Mouse (Mus musculus) hindbrain, embryonic 11.5 days (tissue): Measurements from ENCODE around the gene Ing5. TPM values are rescaled to one million over a fixed set of nuclear protein-coding genes. Genes with fewer than 3 reads are reported as not detected.

Experiments
- polyA plus RNA-seq: library from polyadenylated mRNA; unstranded; fragments of >200 nt; fragmentation: Nextera tagmentation; extraction: Ambion mirVana; gene quantifications from 2 replicates; pipeline ENCODE4 v1.2.1, GENCODE M21; 2014

Gene Ing5
- polyA plus RNA-seq, 1 experiment from 2014 or later, result 15.0 TPM

Other genes with a start within 250 kb of the Ing5 start
- gene Stk25, start 145.3 kb upstream of the Ing5 start, polyA plus RNA-seq, result 227 and 232 TPM in 2 replicates
- 29.4 and 30.6 TPM in 2 replicates for gene Bok, start 118.3 kb upstream of the Ing5 start, polyA plus RNA-seq
- gene Atg4b, start 52.5 kb upstream of the Ing5 start, polyA plus RNA-seq, result 89.7 and 101 TPM in 2 replicates
- 34.3 and 43.0 TPM in 2 replicates for gene Thap4, start 49.1 kb upstream of the Ing5 start, polyA plus RNA-seq
- 221 and 230 TPM in 2 replicates for gene Dtymk, start 2.0 kb upstream of the Ing5 start, polyA plus RNA-seq
- gene D2hgdh, start 20.9 kb downstream of the Ing5 start, polyA plus RNA-seq, result 9.5 and 11.9 TPM in 2 replicates
- gene Gal3st2, start 57.3 kb downstream of the Ing5 start, polyA plus RNA-seq, result not detected in 2 replicates
- not detected in 2 replicates for gene Gal3st2b, start 114.3 kb downstream of the Ing5 start, polyA plus RNA-seq
- not detected in 2 replicates for gene Gal3st2c, start 186.5 kb downstream of the Ing5 start, polyA plus RNA-seq
- not detected in 2 replicates for gene Neu4, start 216.5 kb downstream of the Ing5 start, polyA plus RNA-seq
- gene Pdcd1, start 248.6 kb downstream of the Ing5 start, polyA plus RNA-seq, result 0.13 TPM in 1 of 2 replicates, not detected in the other